Mouse (Mus musculus): ENCODE measurements around the gene Apol9a.

DNA sequence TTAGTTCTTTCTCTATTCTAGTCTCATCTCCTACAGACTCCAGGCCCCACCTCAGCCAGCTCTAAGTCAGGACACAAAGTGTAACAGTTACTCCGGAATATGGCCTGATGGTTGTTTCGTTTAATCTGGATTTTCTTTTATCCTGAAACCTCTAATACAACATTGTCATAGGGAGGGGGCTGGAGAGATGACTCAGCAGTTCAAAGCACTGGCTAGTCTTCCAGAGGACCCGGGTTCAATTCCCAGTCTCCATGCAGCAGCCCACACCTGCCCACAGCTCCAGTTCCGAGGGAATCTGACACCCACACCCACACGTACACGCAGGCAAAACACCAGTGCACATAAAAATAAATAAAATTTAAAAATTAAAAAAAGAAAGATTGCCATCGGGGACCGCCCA is 51.0 kb downstream of the Apol9a start:
- no peak for TF ChIP-seq CTCF (IDR thresholded peaks at IDR 0.05; ENCODE audit: extremely low read depth, insufficient read depth, low read length)
- TF ChIP-seq POLR2A (IDR thresholded peaks at IDR 0.05; ENCODE audit: extremely low read depth, insufficient read depth, low read length) = no peak

Data from cortical plate, adult 2 months (tissue).